Comparison of ENCODE assay signal across 8 mouse cellular contexts in genomic region chr19:5568470-5569140, GRCm38 (mm10). TPM values are rescaled to one million over a fixed set of nuclear protein-coding genes. Genes with fewer than 3 reads are reported as not detected.
DNase-seq lines count a peak whose midpoint lies in the region; ATAC-seq lines count a peak whose summit lies in the region.

No protein-coding gene starts in this region.

- peak; percentile 89 for DNase-seq in adipocyte (ENCODE audit: low spot score)
- DNase-seq in gastrocnemius, adult 8-10 months (ENCODE audit: low spot score in 2 of 2), result peak; percentile 66 to 72
- DNase-seq in hindlimb bud, embryonic 11.5 days (ENCODE audit: extremely low spot score, low read depth, low spot score), result peak; percentile 82
- DNase-seq in left cerebral cortex, adult 8-10 months (ENCODE audit: low spot score in 2 of 2), result peak; percentile 49 to 68
- peak; percentile 72 for DNase-seq in right cerebral cortex, adult 18-20 months
- DNase-seq in urinary bladder, postnatal 14 days (ENCODE audit: low spot score), result peak; percentile 85

- peak; percentile 22; the same call in 1 of the 2 replicates for ATAC-seq in common myeloid progenitor, adult 5-6 weeks (replicated peaks; ENCODE audit: low read depth, poor library complexity, severe bottlenecking)
- peak; percentile 39 for ATAC-seq in megakaryocyte, adult 5-6 weeks (ENCODE audit: poor library complexity, severe bottlenecking)

RNA-seq across cellular contexts. Expression of gene Ap5b1, which starts 0.8 kb away (rescaled TPM):
- total RNA-seq in common myeloid progenitor, adult 5-6 weeks (2017), result 5.2 and 8.0 TPM in 2 replicates
- 1 to 10 TPM; 2.0 to 2.6 (median 2.5) TPM for total RNA-seq in gastrocnemius, adult 8-10 months (2022)
- total RNA-seq in left cerebral cortex, adult 8-10 months (2022), result 1 to 10 TPM; 6.9 to 9.1 (median 7.8) TPM
- 18.3 and 23.2 TPM in 2 replicates for total RNA-seq in megakaryocyte, adult 5-6 weeks (2015)
- 16.4 and 22.5 TPM in 2 replicates for total RNA-seq in megakaryocyte, adult 5-6 weeks (2017)

RNA-seq across cellular contexts. Expression of gene Ovol1, which starts 8.2 kb away (rescaled TPM):
- not detected in 2 replicates for total RNA-seq in common myeloid progenitor, adult 5-6 weeks (2017)
- total RNA-seq in gastrocnemius, adult 8-10 months (2022), result not detected
- not detected for total RNA-seq in left cerebral cortex, adult 8-10 months (2022)
- 0.07 and 0.14 TPM in 2 replicates for total RNA-seq in megakaryocyte, adult 5-6 weeks (2015)
- 0.07 TPM in 1 of 2 replicates, not detected in the other for total RNA-seq in megakaryocyte, adult 5-6 weeks (2017)

RNA-seq across cellular contexts. Expression of gene Rnaseh2c, which starts 33.1 kb away (rescaled TPM):
- total RNA-seq in common myeloid progenitor, adult 5-6 weeks (2017), result 65.1 and 78.4 TPM in 2 replicates
- total RNA-seq in gastrocnemius, adult 8-10 months (2022), result 10 to 100 TPM; 40.5 to 63.8 (median 50.9) TPM
- 10 to 100 TPM; 68.0 to 88.2 (median 72.1) TPM for total RNA-seq in left cerebral cortex, adult 8-10 months (2022)
- total RNA-seq in megakaryocyte, adult 5-6 weeks (2015), result 116 and 125 TPM in 2 replicates
- 94.6 and 136 TPM in 2 replicates for total RNA-seq in megakaryocyte, adult 5-6 weeks (2017)

RNA-seq across cellular contexts. Expression of gene Kat5, which starts 41.4 kb away (rescaled TPM):
- total RNA-seq in common myeloid progenitor, adult 5-6 weeks (2017), result 56.7 and 74.3 TPM in 2 replicates
- 10 to 100 TPM; 17.2 to 23.9 (median 21.6) TPM for total RNA-seq in gastrocnemius, adult 8-10 months (2022)
- total RNA-seq in left cerebral cortex, adult 8-10 months (2022), result 100 to 1,000 TPM in 1 of 4 experiments, 10 to 100 TPM in 3; 87.3 to 115 (median 97.0) TPM
- 34.2 and 47.8 TPM in 2 replicates for total RNA-seq in megakaryocyte, adult 5-6 weeks (2015)
- total RNA-seq in megakaryocyte, adult 5-6 weeks (2017), result 69.4 and 73.9 TPM in 2 replicates

RNA-seq across cellular contexts. Expression of gene Snx32, which starts 58.3 kb away (rescaled TPM):
- 1.3 and 2.9 TPM in 2 replicates for total RNA-seq in common myeloid progenitor, adult 5-6 weeks (2017)
- 1 to 10 TPM; 5.3 to 6.4 (median 5.9) TPM for total RNA-seq in gastrocnemius, adult 8-10 months (2022)
- total RNA-seq in left cerebral cortex, adult 8-10 months (2022), result 10 to 100 TPM; 82.4 to 93.9 (median 89.3) TPM
- total RNA-seq in megakaryocyte, adult 5-6 weeks (2015), result 2.7 and 4.8 TPM in 2 replicates
- total RNA-seq in megakaryocyte, adult 5-6 weeks (2017), result 1.5 and 3.0 TPM in 2 replicates

Comparison
In these comparisons a context has a peak if more than half of its experiments do, and no peak if none do; other contexts are left out.
1. Peak in every context shown above with its lines: DNase-seq and ATAC-seq.